Mouse (Mus musculus) MEL (cell line): ENCODE measurements around the gene Srcin1. TPM values are rescaled to one million over a fixed set of nuclear protein-coding genes. Genes with fewer than 3 reads are reported as not detected.
A peak's percentile ranks its signal among the peaks of the same experiment; 100 is the strongest.

Experiments
- DNase-seq: peaks from one replicate; pipeline ENCODE4 v3.0.0; 2011; ENCODE audit warnings: low read depth, low spot score
- H3K27ac ChIP-seq: 2 replicates; pipeline ENCODE4 v1.5.1; 2012; ENCODE audit warnings: low read depth, mild to moderate bottlenecking, control low read depth, low read length, moderate library complexity; ENCODE audit not compliant: control insufficient read depth
- H3K27me3 ChIP-seq, 2 experiments: fragments of 150-350 bp in 1 of 2; sonication (generic) in 1 of 2; 2 replicates each; pipeline ENCODE4 v1.6.1; 2012; ENCODE audit warnings: low read length in 2 of 2, mild to moderate bottlenecking in 2 of 2, improper control_type of control experiment in 1 of 2, moderate library complexity in 1 of 2; ENCODE audit not compliant: insufficient read depth in 2 of 2, control insufficient read depth in 1 of 2
- H3K36me3 ChIP-seq, 2 experiments: 2 replicates each; pipeline ENCODE4 v1.6.1; 2012 to 2014; ENCODE audit warnings: low read length in 2 of 2, improper control_type of control experiment in 1 of 2, inconsistent platforms in 1 of 2, mild to moderate bottlenecking in 1 of 2; ENCODE audit not compliant: insufficient read depth in 2 of 2, control insufficient read depth in 1 of 2
- H3K4me1 ChIP-seq, 2 experiments: fragments of 150-350 bp in 1 of 2; sonication (generic) in 1 of 2; 2 replicates each; pipeline ENCODE4 v1.6.1; 2012; ENCODE audit warnings: low read length in 2 of 2, improper control_type of control experiment in 1 of 2, mild to moderate bottlenecking in 1 of 2; ENCODE audit not compliant: insufficient read depth in 2 of 2, control insufficient read depth in 1 of 2
- H3K4me3 ChIP-seq, 2 experiments: fragments of 150-350 bp in 1 of 2; sonication (generic) in 1 of 2; 2 replicates each; pipeline ENCODE4 v1.5.1; 2012; ENCODE audit warnings: low read depth in 2 of 2, low read length in 2 of 2, mild to moderate bottlenecking in 2 of 2, moderate library complexity in 2 of 2, control low read depth in 1 of 2, improper control_type of control experiment in 1 of 2; ENCODE audit not compliant: control insufficient read depth in 1 of 2, insufficient read depth in 1 of 2
- H3K79me2 ChIP-seq: 2 replicates; pipeline ENCODE4 v1.6.1; 2012; ENCODE audit warnings: mild to moderate bottlenecking, low read length, moderate library complexity; ENCODE audit not compliant: control insufficient read depth, poor library complexity, insufficient read depth
- H3K9ac ChIP-seq: 2 replicates; pipeline ENCODE4 v1.6.1; 2012; ENCODE audit warnings: low read depth, mild to moderate bottlenecking, control low read depth, low read length, moderate library complexity; ENCODE audit not compliant: control insufficient read depth, poor library complexity, severe bottlenecking
- H3K9me3 ChIP-seq: fragments of 150-350 bp; sonication (generic); replicated peaks from 2 replicates; pipeline ENCODE4 v1.6.1; 2012; ENCODE audit warnings: mild to moderate bottlenecking, low read length, improper control_type of control experiment, moderate library complexity; ENCODE audit not compliant: insufficient read depth
- BHLHE40 ChIP-seq: IDR thresholded peaks from 2 replicates; pipeline ENCODE4 v1.6.1; 2012; ENCODE audit warnings: low read depth, mild to moderate bottlenecking, inconsistent platforms, low read length, improper control_type of control experiment, borderline replicate concordance
- CHD1 ChIP-seq: IDR thresholded peaks from 2 replicates; pipeline ENCODE4 v1.6.1; 2012; ENCODE audit warnings: low read depth, mild to moderate bottlenecking, inconsistent platforms, low read length, improper control_type of control experiment
- CTCF ChIP-seq, 3 experiments: IDR thresholded peaks in 2 of 3; conservative IDR thresholded peaks in 1 of 3; 2 replicates each; pipeline ENCODE4 v1.5.1; 2011 to 2012; ENCODE audit warnings: low read length in 3 of 3, low read depth in 2 of 3, mild to moderate bottlenecking in 2 of 3, improper control_type of control experiment in 1 of 3, inconsistent platforms in 1 of 3, mixed read lengths in 1 of 3, moderate library complexity in 1 of 3; ENCODE audit not compliant: control insufficient read depth in 1 of 3, insufficient read depth in 1 of 3, poor library complexity in 1 of 3, severe bottlenecking in 1 of 3
- ELF1 ChIP-seq: IDR thresholded peaks from 2 replicates; pipeline ENCODE4 v1.6.1; 2014; ENCODE audit warnings: low read depth, mild to moderate bottlenecking, inconsistent platforms, low read length, improper control_type of control experiment, moderate library complexity
- EP300 ChIP-seq, 2 experiments: IDR thresholded peaks; 2 replicates each; pipeline ENCODE4 v1.6.1; 2011; ENCODE audit warnings: improper control_type of control experiment in 2 of 2, low read length in 2 of 2, low read depth in 1 of 2, mild to moderate bottlenecking in 1 of 2
- ETS1 ChIP-seq: IDR thresholded peaks from 2 replicates; pipeline ENCODE4 v1.6.1; 2012; ENCODE audit warnings: low read depth, mild to moderate bottlenecking, inconsistent platforms, low read length, improper control_type of control experiment, moderate library complexity
- GATA1 ChIP-seq: IDR thresholded peaks from 2 replicates; pipeline ENCODE4 v1.6.1; 2011; ENCODE audit warnings: low read depth, low read length, improper control_type of control experiment
- HCFC1 ChIP-seq: IDR thresholded peaks from 2 replicates; pipeline ENCODE4 v1.6.1; 2012; ENCODE audit warnings: low read depth, mild to moderate bottlenecking, inconsistent platforms, low read length, improper control_type of control experiment, moderate library complexity
- JUND ChIP-seq: IDR thresholded peaks from 2 replicates; pipeline ENCODE4 v1.6.1; 2011; ENCODE audit warnings: low read depth, mild to moderate bottlenecking, improper control_type of control experiment, low read length
- KAT2A ChIP-seq: conservative IDR thresholded peaks from 2 replicates; pipeline ENCODE4 v1.6.1; 2012; ENCODE audit warnings: low read depth, low read length, improper control_type of control experiment, inconsistent platforms
- MAFK ChIP-seq: IDR thresholded peaks from 2 replicates; pipeline ENCODE4 v1.6.1; 2011; ENCODE audit warnings: low read depth, mild to moderate bottlenecking, low read length, improper control_type of control experiment, borderline replicate concordance
- MAZ ChIP-seq: IDR thresholded peaks from 2 replicates; pipeline ENCODE4 v1.6.1; 2012; ENCODE audit warnings: low read depth, mild to moderate bottlenecking, inconsistent platforms, low read length, improper control_type of control experiment
- MEF2A ChIP-seq: IDR thresholded peaks from 2 replicates; pipeline ENCODE4 v1.6.1; 2014; ENCODE audit warnings: low read depth, mild to moderate bottlenecking, inconsistent platforms, low read length, improper control_type of control experiment; ENCODE audit not compliant: poor library complexity, insufficient replicate concordance, severe bottlenecking; ENCODE audit errors: extremely low read depth
- MXI1 ChIP-seq: IDR thresholded peaks from 2 replicates; pipeline ENCODE4 v1.6.1; 2011; ENCODE audit warnings: mild to moderate bottlenecking, low read depth, low read length, improper control_type of control experiment
- MYC ChIP-seq: IDR thresholded peaks from 2 replicates; pipeline ENCODE4 v1.6.1; 2011; ENCODE audit warnings: low read depth, mild to moderate bottlenecking, low read length, improper control_type of control experiment, moderate library complexity
- NELFE ChIP-seq: IDR thresholded peaks from 2 replicates; pipeline ENCODE4 v1.6.1; 2011; ENCODE audit warnings: low read depth, low read length, improper control_type of control experiment
- NRF1 ChIP-seq: IDR thresholded peaks from 2 replicates; pipeline ENCODE4 v1.6.1; 2014; ENCODE audit warnings: low read depth, mild to moderate bottlenecking, inconsistent platforms, low read length, improper control_type of control experiment, moderate library complexity; ENCODE audit not compliant: poor library complexity, insufficient read depth, severe bottlenecking
- POLR2A ChIP-seq, 2 experiments: IDR thresholded peaks; 2 replicates each; pipeline ENCODE4 v1.6.1; 2011 to 2012; ENCODE audit warnings: low read length in 2 of 2, mild to moderate bottlenecking in 2 of 2, control low read depth in 1 of 2, improper control_type of control experiment in 1 of 2, low read depth in 1 of 2, moderate library complexity in 1 of 2; ENCODE audit not compliant: control insufficient read depth in 1 of 2, insufficient read depth in 1 of 2, poor library complexity in 1 of 2
- POLR2AphosphoS5 ChIP-seq: IDR thresholded peaks from 2 replicates; pipeline ENCODE4 v1.6.1; 2012; ENCODE audit warnings: low read depth, borderline replicate concordance, mild to moderate bottlenecking, inconsistent platforms, low read length, moderate library complexity, mixed read lengths
- RAD21 ChIP-seq: IDR thresholded peaks from 2 replicates; pipeline ENCODE4 v1.6.1; 2011; ENCODE audit warnings: mild to moderate bottlenecking, low read depth, low read length, improper control_type of control experiment
- RCOR1 ChIP-seq: IDR thresholded peaks from 2 replicates; pipeline ENCODE4 v1.6.1; 2012; ENCODE audit warnings: low read depth, mild to moderate bottlenecking, inconsistent platforms, low read length, improper control_type of control experiment
- SIN3A ChIP-seq: IDR thresholded peaks from 2 replicates; pipeline ENCODE4 v1.6.1; 2012; ENCODE audit warnings: low read length, improper control_type of control experiment, inconsistent platforms
- SMC3 ChIP-seq: IDR thresholded peaks from 2 replicates; pipeline ENCODE4 v1.6.1; 2011; ENCODE audit warnings: low read depth, low read length, improper control_type of control experiment
- TBP ChIP-seq: IDR thresholded peaks from 2 replicates; pipeline ENCODE4 v1.8.0; 2011; ENCODE audit warnings: low read depth, low read length, improper control_type of control experiment
- TCF12 ChIP-seq: IDR thresholded peaks from 2 replicates; pipeline ENCODE4 v1.6.1; 2014; ENCODE audit warnings: low read depth, mild to moderate bottlenecking, inconsistent platforms, low read length, improper control_type of control experiment, moderate library complexity
- USF1 ChIP-seq: IDR thresholded peaks from 2 replicates; pipeline ENCODE4 v1.6.1; 2014; ENCODE audit warnings: low read depth, mild to moderate bottlenecking, inconsistent platforms, low read length, improper control_type of control experiment, moderate library complexity
- USF2 ChIP-seq, 2 experiments: IDR thresholded peaks; 2 replicates each; pipeline ENCODE4 v1.6.1; 2011 to 2012; ENCODE audit warnings: improper control_type of control experiment in 2 of 2, low read length in 2 of 2, borderline replicate concordance in 1 of 2, inconsistent platforms in 1 of 2, low read depth in 1 of 2, mild to moderate bottlenecking in 1 of 2; ENCODE audit not compliant: insufficient read depth in 1 of 2
- ZC3H11A ChIP-seq: IDR thresholded peaks from 2 replicates; pipeline ENCODE4 v1.6.1; 2012; ENCODE audit warnings: low read depth, mild to moderate bottlenecking, inconsistent platforms, low read length, improper control_type of control experiment
- ZKSCAN1 ChIP-seq: IDR thresholded peaks from 2 replicates; pipeline ENCODE4 v1.6.1; 2012; ENCODE audit warnings: low read depth, mild to moderate bottlenecking, inconsistent platforms, low read length, improper control_type of control experiment, moderate library complexity
- ZMIZ1 ChIP-seq: IDR thresholded peaks from 2 replicates; pipeline ENCODE4 v1.6.1; 2012; ENCODE audit warnings: low read depth, mild to moderate bottlenecking, inconsistent platforms, low read length, improper control_type of control experiment, moderate library complexity
- ZNF384 ChIP-seq: IDR thresholded peaks from 2 replicates; pipeline ENCODE4 v1.6.1; 2012; ENCODE audit warnings: low read depth, mild to moderate bottlenecking, inconsistent platforms, low read length, improper control_type of control experiment
- polyA plus RNA-seq, 2 experiments: library from polyadenylated mRNA; stranded (reverse) in 1 of 2; unstranded in 1 of 2; fragments of >175 nt in 1 of 2; fragments of >200 nt in 1 of 2; gene quantifications; 2 replicates each; pipeline versions ENCODE4 v1.2.1 to v1.2.4; 2012; ENCODE audit warnings: low replicate concordance in 2 of 2, low read depth in 1 of 2; ENCODE audit not compliant: insufficient read length in 2 of 2, insufficient read depth in 1 of 2, missing spikeins in 1 of 2
- total RNA-seq: library from RNA; depleted of rRNA; stranded (reverse); fragments of 300-350 nt; gene quantifications from 2 replicates; pipeline ENCODE4 v1.2.3, GENCODE M21; 2012

Gene Srcin1
- total and polyA plus RNA-seq, 3 experiments: 0.04 to 0.10 TPM; not detected in 1

DNA sequence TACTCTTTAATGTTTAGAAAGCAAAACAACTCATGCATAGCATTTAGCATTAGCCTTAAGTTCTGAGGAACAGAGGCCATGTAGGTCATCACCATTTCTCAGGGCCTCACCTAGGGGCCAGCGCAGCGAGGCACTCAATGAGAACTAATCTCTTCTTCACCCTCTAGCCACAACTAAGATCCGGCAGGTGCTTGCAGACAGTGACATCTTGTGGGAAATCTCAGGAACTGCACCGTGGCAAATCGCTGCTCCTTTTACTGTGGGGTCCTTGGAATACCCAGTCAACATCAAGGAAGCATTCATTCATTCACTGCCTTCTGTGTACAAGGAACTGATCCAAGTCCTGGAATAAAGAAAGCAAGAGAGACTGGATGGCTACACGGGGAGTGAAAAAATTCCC, 46.5 kb upstream of the Srcin1 start:
- H3K27me3 ChIP-seq: no peaks in the 10 kb centered on the region; a peak in 1 of 4 replicates
- H3K4me1 ChIP-seq: peaks cover 0 to 6% of the 10 kb centered on the region in 2 experiments; a peak in 2 of 4 replicates
- DNase-seq: peak; percentile 84
- H3K36me3 ChIP-seq: peaks cover 0 to 3% of the 10 kb centered on the region in 2 experiments; a peak in 1 of 4 replicates
- no peaks in the 10 kb centered on the region for H3K9me3 ChIP-seq
- H3K27ac ChIP-seq: no peak overlapping the region
- no peak overlapping the region for H3K4me3 ChIP-seq
- H3K79me2 ChIP-seq: no peaks in the 10 kb centered on the region
- TF ChIP-seq ZC3H11A (peak; percentile 92), TBP (peak; percentile 39; the same call in 1 of the 2 replicates), ZKSCAN1 (no peak), MEF2A (no peak), RAD21 (peak; percentile 99), NRF1 (no peak), ZNF384 (no peak), JUND (no peak), SMC3 (peak; percentile 98), KAT2A (no peak), CHD1 (no peak), TCF12 (no peak), MAZ (no peak), ELF1 (no peak), ETS1 (no peak), EP300 (IDR thresholded peaks at IDR 0.05; ENCODE audit: low read depth in 1 of 2, low read length in 2 of 2) (no peak), MXI1 (no peak), USF2 (IDR thresholded peaks at IDR 0.05; ENCODE audit: borderline replicate concordance in 1 of 2, insufficient read depth in 1 of 2, low read depth in 1 of 2, low read length in 2 of 2) (no peak), NELFE (no peak), POLR2A (IDR thresholded peaks at IDR 0.05; ENCODE audit: control insufficient read depth in 1 of 2, insufficient read depth in 1 of 2, low read depth in 1 of 2, low read length in 2 of 2, poor library complexity in 1 of 2) (no peak), GATA1 (no peak), ZMIZ1 (no peak), BHLHE40 (no peak), HCFC1 (no peak), MAFK (no peak), CTCF (IDR thresholded peaks at IDR 0.05 in 2 of 3, conservative IDR thresholded peaks at IDR 0.05 in 1 of 3; ENCODE audit: control insufficient read depth in 1 of 3, insufficient read depth in 1 of 3, low read depth in 2 of 3, low read length in 3 of 3, poor library complexity in 1 of 3, severe bottlenecking in 1 of 3) (peak; percentile 94 to 99 (median 98)), RCOR1 (no peak), USF1 (no peak), POLR2AphosphoS5 (no peak), SIN3A (no peak), MYC (no peak)
- no peak overlapping the region for H3K9ac ChIP-seq
